Mouse (Mus musculus): ENCODE measurements around the gene C1ql2.

C1ql2 gene

GRCm38 (mm10) chr1:120385029-120385571 is 44.7 kb downstream of the C1ql2 start:
- DNase-seq (ENCODE audit: low spot score in 2 of 2) = no peak

DNA sequence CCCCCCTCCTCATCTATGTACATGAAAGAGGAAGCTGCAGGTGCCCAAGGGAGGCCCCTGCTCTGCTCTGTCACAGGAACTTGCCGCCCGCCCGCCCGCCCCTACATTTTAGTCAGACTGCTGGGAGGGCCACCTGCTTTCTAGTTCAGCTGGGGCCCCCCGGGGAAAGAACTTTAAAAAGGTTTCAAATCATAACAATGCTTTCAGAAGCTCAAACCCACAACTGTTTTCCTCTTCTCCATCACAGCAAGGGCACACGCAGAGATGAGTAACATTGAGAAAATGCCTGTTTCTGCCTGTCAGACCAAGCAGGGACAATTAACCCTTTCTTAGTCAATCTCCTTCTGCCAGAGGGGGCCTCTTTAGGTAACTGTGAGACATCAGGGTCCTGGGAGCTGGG is 49.4 kb downstream of the C1ql2 start:
- peak in 1 of 2 experiments; percentile 51 for DNase-seq (ENCODE audit: low spot score in 2 of 2)

DNA sequence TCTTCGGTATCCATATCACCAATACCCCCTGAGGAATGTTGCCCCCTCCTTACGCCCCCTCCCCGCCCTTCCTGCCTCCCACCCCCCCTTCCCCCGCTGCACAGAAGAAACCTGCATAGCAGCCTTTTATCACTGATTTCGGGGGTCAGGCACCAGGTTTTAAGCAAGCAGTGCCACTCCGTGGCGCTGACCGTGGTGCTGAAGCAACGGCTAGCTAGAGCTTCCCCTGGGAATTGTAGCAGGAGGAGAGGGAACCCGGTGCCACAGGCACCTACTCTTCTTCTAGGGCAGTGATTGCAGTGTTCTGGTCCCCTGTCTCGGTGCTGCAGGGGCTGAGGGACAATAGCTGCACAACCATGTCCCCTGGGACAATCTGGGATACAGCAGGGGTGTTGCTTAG is 50.0 kb downstream of the C1ql2 start:
- peak; percentile 19 to 80 for DNase-seq (ENCODE audit: low spot score in 2 of 2)
